Mouse (Mus musculus) E14TG2a.4 (cell line): Measurements from ENCODE around the gene Gm1043.

ENCODE experiments used
- H3K27me3 ChIP-seq: 2 replicates; pipeline ENCODE4 v1.6.1; 2014; ENCODE audit warnings: low read length, control low read depth; ENCODE audit not compliant: insufficient read depth
- H3K36me3 ChIP-seq: 2 replicates; pipeline ENCODE4 v1.6.1; 2014; ENCODE audit warnings: low read length, control low read depth; ENCODE audit not compliant: insufficient read depth
- H3K4me1 ChIP-seq: replicated peaks from 2 replicates; pipeline ENCODE4 v1.6.1; 2014; ENCODE audit warnings: low read depth, low read length, control low read depth
- H3K4me3 ChIP-seq: replicated peaks from 2 replicates; pipeline ENCODE4 v1.5.1; 2014; ENCODE audit warnings: mild to moderate bottlenecking, low read length
- H3K9me3 ChIP-seq: 2 replicates; pipeline ENCODE4 v1.6.1; 2014; ENCODE audit warnings: low read length, control low read depth
- CTCF ChIP-seq: conservative IDR thresholded peaks from 2 replicates; pipeline ENCODE4 v1.5.1; 2014; ENCODE audit warnings: low read length
- NANOG ChIP-seq: IDR thresholded peaks from 2 replicates; pipeline ENCODE4 v1.6.1; 2014; ENCODE audit warnings: borderline replicate concordance, low read length, mixed read lengths
- POU5F1 ChIP-seq: IDR thresholded peaks from 2 replicates; pipeline ENCODE4 v1.6.1; 2014; ENCODE audit warnings: low read length, borderline replicate concordance

Gene Gm1043

GRCm38 (mm10) chr5:37241651-37242151, 156.5 kb downstream of the Gm1043 start, which contains the start of gene Crmp1:
TSS of gene Crmp1 (plus strand) at chr5:37241940.
- no peak for TF ChIP-seq NANOG
- no peak for TF ChIP-seq CTCF
- TF ChIP-seq POU5F1 = no peak
- Histone ChIP-seq H3K4me1 (peaks cover 62% of the 10 kb centered on the region), H3K9me3 (no peaks in the 10 kb centered on the region), H3K36me3 (no peaks in the 10 kb centered on the region), H3K27me3 (peaks cover 54% of the 10 kb centered on the region), H3K4me3 (peak within 1 kb of the TSS; percentile 87)

- no peaks in the 10 kb centered on the region for H3K36me3 ChIP-seq
- peak overlapping the region; percentile 87 for H3K4me3 ChIP-seq
- H3K9me3 ChIP-seq = no peaks in the 10 kb centered on the region
- peaks cover 70% of the 10 kb centered on the region for H3K4me1 ChIP-seq
- TF ChIP-seq NANOG = no peak
- TF ChIP-seq POU5F1 = no peak
- no peak for TF ChIP-seq CTCF
- peaks cover 49% of the 10 kb centered on the region for H3K27me3 ChIP-seq
These were observed 157.4 kb downstream of the Gm1043 start for GRCm38 (mm10) chr5:37242360-37243168.

- H3K27me3 ChIP-seq = peaks cover 49% of the 10 kb centered on the region
- no peak for TF ChIP-seq NANOG
- no peak for TF ChIP-seq POU5F1
- TF ChIP-seq CTCF = no peak
- H3K36me3 ChIP-seq = no peaks in the 10 kb centered on the region
- peaks cover 73% of the 10 kb centered on the region for H3K4me1 ChIP-seq
- peak overlapping the region; percentile 87 for H3K4me3 ChIP-seq
- H3K9me3 ChIP-seq = no peaks in the 10 kb centered on the region
These were observed 158.2 kb downstream of the Gm1043 start for GRCm38 (mm10) chr5:37243169-37243886.

- H3K9me3 ChIP-seq = no peaks in the 10 kb centered on the region
- peaks cover 49% of the 10 kb centered on the region for H3K27me3 ChIP-seq
- no peak for TF ChIP-seq POU5F1
- no peak for TF ChIP-seq CTCF
- TF ChIP-seq NANOG = no peak
- peaks cover 76% of the 10 kb centered on the region for H3K4me1 ChIP-seq
- H3K36me3 ChIP-seq = no peaks in the 10 kb centered on the region
- H3K4me3 ChIP-seq = peak overlapping the region; percentile 87
These were observed 159.0 kb downstream of the Gm1043 start for GRCm38 (mm10) chr5:37244161-37244560.

- TF ChIP-seq NANOG (no peak), POU5F1 (no peak), CTCF (no peak)
- H3K36me3 ChIP-seq = no peaks in the 10 kb centered on the region
These were observed 159.6 kb downstream of the Gm1043 start for GRCm38 (mm10) chr5:37244666-37245242.

GRCm38 (mm10) chr5:37245651-37246050, 160.5 kb downstream of the Gm1043 start:
- H3K4me1 ChIP-seq = peaks cover 82% of the 10 kb centered on the region
- peak overlapping the region; percentile 87 for H3K4me3 ChIP-seq
- peaks cover 6% of the 10 kb centered on the region; the same call in 1 of the 2 replicates for H3K36me3 ChIP-seq
- H3K27me3 ChIP-seq = peaks cover 45% of the 10 kb centered on the region
- no peaks in the 10 kb centered on the region for H3K9me3 ChIP-seq
- no peak for TF ChIP-seq CTCF
- TF ChIP-seq POU5F1 = no peak
- no peak for TF ChIP-seq NANOG

More at GRCm38 (mm10) chr5:37244666-37245242, 159.6 kb downstream of the Gm1043 start:
- Histone ChIP-seq H3K4me3 (peak overlapping the region; percentile 87), H3K9me3 (no peaks in the 10 kb centered on the region), H3K27me3 (peaks cover 49% of the 10 kb centered on the region), H3K4me1 (peaks cover 80% of the 10 kb centered on the region)

- H3K9me3 ChIP-seq = no peaks in the 10 kb centered on the region
- H3K36me3 ChIP-seq = peaks cover 12% of the 10 kb centered on the region
- TF ChIP-seq NANOG (no peak), CTCF (no peak), POU5F1 (no peak)
- H3K27me3 ChIP-seq = peaks cover 39% of the 10 kb centered on the region
- H3K4me1 ChIP-seq = peaks cover 82% of the 10 kb centered on the region
- H3K4me3 ChIP-seq = peak overlapping the region; percentile 87
These were observed 161.2 kb downstream of the Gm1043 start for GRCm38 (mm10) chr5:37246138-37246910.

- Histone ChIP-seq H3K36me3 (peaks cover 21% of the 10 kb centered on the region), H3K4me3 (peak overlapping the region; percentile 87), H3K4me1 (peaks cover 91% of the 10 kb centered on the region), H3K27me3 (peaks cover 30% of the 10 kb centered on the region), H3K9me3 (no peaks in the 10 kb centered on the region)
- TF ChIP-seq CTCF (no peak), POU5F1 (no peak), NANOG (no peak)
These were observed 162.3 kb downstream of the Gm1043 start for GRCm38 (mm10) chr5:37247456-37247855.
